Mouse (Mus musculus) liver, adult (tissue): ENCODE data around the gene Cers5.

Experiments used
- GATA4 ChIP-seq: IDR thresholded peaks from 2 replicates; pipeline ENCODE4 v1.6.1; 2014; ENCODE audit warnings: mild to moderate bottlenecking, low read length; ENCODE audit not compliant: insufficient replicate concordance

The Cers5 gene

DNA sequence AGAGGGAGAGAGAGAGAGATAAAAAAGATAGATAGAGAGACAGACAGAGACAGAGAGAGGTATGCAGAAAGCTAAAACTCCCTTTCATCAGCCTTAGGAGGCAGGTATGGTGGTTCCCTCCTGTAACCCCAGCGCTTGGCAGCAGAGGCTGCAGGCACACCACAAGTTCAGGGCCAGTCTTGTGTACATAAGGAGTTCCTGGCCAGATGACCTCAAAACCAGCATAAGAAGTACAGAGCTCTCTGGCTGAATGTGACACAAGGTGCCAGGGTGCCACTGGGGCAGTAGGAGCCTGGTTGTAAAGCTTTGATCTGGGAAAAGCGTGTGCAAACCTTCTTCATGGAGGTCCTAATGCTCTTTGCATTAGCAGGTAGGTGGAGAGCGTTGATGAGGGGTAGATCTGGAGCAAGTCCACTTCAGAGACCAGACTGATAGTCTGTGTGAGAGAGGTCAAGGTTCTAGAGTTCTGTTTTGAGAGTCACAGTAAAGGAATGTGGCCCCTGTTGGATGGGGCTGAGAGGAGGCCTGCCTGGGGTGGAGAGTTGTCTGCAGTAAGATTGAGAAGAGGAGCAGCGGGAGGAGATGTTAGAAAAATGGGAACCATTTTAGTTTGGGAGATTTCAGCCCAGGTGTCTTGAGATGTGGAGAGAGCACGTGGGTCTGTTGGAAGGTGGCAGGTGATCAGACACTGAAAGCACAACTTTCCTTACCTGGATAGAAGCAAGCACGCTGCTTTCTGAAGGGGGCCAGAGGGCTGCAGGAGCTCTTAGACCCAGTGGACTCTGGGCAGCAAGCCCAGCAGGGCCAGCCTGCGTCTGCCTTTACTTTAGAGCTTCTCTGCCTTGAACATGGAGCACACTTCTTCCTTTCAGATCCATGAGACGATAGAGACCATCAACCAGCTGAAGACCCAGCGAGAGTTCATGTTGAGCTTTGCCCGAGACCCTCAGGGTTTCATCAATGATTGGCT is 62.2 kb downstream of the Cers5 start:
- no peak for TF ChIP-seq GATA4

DNA sequence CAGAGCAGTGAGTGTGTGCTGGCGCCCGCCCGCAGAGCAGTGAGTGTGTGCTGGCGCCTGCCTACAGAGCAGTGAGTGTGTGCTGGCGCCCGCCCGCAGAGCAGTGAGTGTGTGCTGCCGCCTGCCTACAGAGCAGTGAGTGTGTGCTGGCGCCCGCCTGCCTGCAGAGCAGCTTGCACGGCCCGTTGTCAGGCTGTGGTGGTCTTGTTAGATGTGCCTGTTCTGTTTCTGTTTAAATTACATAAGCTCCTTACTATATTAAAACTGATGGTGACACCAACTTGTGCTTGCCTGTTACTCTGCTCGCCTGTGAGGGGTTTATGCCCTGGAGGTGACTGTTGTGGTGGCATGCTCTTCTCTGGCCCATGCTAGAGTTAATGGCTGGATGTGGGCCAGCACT is 64.5 kb downstream of the Cers5 start:
- no peak for TF ChIP-seq GATA4

DNA sequence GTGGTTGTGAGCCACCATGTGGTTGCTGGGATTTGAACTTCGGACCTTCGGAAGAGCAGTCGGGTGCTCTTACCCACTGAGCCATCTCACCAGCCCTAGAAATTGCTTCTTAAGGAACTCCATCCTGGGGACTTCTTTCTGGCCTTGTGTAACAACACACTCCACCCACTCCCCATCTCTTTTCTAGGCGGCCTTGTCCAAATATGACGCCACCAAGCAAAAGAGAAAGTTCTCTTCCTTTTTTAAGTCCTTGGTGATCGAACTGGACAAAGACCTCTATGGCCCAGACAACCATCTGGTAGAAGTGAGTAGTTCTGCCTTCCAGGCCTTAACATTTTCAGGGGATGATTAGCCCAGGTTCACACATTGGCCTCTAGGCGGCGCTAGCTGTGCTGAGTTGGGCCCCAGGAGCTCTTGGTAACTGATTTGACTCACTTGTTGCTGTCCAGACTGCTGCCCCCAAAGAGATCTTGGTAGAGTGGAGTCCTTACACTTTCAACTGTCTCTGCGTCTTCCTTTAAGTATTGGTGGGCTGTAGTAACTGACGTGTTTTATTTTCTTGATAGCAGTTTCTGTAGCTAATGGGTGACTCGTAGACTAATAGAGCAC is 67.1 kb downstream of the Cers5 start, which contains the start of gene Gm17349:
Gene Gm17349, minus strand, starts transcription at position 51 of the 609 bp plus-strand sequence.
- no peak for TF ChIP-seq GATA4

DNA sequence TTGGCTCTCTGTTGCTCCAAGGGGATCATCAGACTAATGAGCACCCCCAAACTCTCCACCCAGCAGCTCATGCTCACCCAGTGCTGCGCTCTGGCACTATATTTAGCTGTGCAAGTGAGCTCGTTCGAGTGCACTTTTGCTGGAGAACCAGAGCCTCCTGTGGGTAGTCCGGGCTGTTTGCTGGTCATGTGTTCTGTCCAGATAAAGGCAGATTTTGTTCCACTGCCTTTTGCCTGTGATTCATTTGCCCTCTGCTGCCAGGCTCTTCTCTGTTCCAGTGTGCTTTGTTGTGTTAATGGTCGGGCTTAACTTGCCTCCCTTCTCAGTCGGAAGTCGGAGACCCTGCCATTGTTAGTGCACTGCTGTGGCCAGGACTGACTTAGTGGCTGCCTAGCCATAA is 67.8 kb downstream of the Cers5 start:
- no peak for TF ChIP-seq GATA4

DNA sequence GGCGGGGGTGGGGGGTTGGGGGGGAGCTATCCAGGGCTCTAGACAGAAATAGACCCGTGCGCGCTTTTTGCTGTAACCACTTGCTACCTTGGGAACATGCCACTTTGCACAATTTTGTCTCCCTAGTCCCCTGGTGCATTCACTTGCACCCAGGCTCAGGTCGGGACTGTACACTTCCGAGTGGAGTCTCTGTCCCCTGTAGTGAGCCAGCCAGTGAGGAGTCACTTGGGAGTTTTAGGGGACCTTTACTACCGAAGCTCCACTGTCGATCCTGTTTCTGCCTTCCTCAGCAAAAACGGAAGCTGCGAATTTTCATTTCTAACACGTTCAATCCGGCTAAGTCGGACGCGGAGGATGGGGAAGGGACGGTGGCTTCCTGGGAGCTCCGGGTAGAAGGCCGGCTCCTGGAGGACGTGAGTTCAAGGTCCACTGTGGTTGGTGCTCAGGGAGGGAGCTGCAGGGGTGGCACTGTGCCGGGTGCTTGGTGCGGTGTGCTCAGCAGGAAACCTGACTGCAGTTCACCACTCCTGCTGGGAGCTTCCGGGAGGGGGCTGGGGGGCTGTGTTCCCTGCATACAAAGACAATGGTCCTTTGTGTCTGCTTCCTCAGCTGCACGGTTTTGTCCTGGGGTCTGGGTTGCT is 68.5 kb downstream of the Cers5 start:
- TF ChIP-seq GATA4: no peak

DNA sequence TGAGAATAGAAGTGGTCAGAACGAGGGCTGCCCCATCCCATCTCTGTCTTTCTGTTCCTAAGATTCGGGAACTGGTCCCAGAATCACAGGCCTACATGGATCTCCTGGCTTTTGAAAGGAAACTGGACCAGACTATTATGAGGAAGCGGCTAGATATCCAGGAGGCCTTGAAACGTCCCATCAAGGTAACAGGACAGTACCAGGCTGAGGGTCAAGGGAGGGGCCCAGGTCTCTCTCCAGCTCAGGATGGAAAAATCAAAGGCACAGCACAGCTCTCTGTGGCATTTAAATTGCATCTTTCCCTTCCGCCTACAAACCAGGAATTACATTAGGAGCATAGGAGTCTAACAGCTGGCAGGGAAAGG is 69.0 kb downstream of the Cers5 start:
- TF ChIP-seq GATA4: no peak

DNA sequence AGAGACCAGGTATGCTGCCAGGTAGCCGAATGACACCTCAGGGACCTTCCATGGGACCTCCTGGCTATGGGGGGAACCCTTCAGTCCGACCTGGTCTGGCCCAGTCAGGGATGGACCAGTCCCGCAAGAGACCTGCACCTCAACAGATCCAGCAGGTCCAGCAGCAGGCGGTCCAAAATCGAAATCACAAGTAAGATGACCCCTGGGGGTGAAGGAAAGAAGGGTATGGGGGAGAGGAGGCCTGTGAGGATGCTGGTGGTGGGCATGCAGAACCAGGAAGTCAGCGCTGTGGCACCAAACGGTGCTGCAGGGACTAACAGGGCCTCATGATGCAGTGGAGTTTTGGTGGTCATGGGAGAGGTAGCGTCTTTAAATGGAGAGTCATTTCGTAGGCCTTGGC is 69.6 kb downstream of the Cers5 start:
- TF ChIP-seq GATA4: no peak

DNA sequence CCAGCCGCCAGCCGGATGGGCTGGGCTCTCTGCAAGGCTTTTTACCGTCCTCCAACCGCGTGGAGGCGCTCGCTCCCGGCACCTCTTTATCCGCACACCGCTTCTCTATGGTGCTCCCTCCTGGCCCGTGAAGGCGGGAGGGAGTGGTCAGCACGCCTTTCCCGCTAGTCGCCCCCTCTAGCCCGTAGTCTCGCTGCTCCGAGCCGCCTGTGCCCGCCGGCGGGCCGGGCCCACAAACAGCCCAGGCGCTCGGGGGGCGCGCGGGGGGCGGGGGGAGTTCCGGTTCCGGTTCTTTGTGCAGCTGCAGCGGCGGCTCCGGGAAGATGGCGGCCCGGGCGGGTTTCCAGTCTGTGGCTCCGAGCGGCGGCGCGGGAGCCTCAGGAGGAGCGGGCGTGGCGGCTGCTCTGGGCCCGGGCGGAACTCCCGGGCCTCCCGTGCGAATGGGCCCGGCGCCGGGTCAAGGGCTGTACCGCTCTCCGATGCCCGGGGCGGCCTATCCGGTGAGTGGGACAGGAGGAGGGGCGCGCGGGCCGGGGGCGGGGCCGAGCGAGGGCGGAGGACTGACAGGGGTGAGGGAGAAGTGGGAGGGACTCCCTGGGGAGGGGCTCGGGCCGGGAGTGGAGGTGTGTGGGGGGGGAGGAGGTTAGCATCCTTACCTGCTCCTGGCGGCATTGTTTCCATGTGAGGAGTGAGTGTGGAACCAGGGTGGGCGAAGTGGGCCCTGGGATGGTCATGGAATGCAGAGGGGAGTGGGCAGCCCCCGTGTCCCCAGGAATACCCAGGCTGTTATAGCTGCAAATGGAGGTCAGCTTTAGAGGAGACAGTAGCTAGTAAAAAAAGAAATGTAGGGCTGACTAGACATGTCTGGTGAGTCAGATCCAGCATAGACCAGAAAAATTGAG is 70.4 kb downstream of the Cers5 start, which contains the start of gene Smarcd1:
Gene Smarcd1, plus strand, starts transcription at position 131 of the 902 bp plus-strand sequence.
- TF ChIP-seq GATA4: peak; percentile 34; the same call in 1 of the 2 replicates

DNA sequence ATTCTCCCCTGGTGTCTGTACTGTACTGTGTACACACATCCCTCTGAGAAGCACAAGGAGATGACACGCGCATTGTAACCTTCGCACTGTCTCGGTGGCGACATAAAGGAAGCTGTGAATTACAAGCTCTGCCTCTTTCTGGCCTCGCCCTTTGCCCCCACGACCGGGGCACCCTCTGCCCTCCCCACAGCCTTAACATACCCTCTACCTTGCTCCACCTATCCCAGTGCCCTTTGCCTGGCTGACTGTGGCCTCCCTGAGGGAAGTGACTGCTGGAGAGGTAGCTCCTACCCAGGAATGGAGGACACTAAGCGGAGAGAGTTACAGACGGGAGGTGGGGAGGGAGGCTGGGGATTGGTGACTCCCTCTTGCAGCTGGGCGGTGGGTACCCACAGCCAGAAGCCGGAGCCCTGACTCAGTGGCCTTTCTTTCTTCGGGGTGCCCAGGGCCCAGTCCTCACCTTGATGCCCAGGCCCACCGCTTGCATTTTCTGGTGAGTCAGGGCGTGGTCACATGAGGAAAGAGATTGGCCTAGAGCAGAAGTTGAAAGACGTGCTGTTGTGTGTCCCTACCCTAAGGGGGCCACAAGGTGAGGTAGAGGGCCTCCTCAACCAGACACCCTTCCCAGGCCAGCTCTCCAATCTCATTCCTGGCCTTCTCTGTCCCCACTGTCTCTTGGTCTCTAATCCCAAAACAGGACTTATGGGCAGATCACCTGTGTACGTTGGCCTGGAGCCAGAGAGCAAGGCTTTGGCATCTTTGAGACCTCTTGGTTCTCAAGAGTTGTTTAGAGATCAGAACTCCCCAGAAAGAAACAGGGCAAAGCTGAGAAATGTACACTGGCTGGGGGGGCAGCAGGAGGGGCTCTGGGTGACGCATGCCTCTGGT is 72.2 kb downstream of the Cers5 start:
- no peak for TF ChIP-seq GATA4

DNA sequence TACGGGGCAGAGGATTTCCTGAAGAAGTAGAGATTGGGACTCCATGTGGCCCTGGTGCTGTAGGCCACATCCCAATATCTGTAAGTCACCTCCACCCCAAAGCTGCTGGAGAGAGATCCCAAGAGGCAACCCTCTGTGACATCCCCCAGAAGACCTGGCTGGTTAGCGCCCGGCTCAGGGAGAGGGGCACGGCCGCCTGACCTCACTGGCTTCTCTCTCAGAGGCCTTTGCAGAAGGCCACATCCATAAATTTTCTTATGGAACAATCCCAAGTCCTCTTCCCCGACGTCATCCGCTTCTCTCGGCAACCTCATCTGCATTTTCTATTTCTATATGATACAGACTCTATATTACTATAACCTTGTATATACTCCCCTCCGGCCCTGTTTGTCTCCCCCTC is 73.0 kb downstream of the Cers5 start:
- no peak for TF ChIP-seq GATA4

DNA sequence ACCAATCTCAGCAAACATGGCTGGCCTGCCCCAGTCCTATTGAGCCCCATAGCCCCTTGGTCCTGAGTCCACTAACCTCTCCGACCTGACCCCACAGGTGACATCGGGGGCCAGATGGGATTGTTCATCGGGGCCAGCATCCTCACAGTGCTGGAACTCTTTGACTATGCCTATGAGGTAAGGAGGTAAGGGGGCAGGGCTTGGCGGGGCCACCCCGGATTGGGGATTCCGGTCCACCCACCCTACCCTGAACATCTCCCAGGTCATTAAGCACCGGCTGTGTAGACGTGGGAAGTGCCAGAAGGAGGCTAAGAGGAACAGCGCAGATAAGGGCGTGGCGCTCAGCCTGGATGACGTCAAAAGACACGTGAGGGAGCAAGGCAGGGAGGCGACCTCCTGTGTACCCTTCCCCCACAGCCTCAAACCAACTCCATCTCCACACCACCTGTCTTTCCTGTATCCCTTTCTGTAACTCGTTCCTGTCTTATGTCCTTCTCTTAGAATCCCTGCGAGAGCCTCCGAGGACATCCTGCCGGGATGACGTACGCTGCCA is 74.1 kb downstream of the Cers5 start:
- no peak for TF ChIP-seq GATA4

DNA sequence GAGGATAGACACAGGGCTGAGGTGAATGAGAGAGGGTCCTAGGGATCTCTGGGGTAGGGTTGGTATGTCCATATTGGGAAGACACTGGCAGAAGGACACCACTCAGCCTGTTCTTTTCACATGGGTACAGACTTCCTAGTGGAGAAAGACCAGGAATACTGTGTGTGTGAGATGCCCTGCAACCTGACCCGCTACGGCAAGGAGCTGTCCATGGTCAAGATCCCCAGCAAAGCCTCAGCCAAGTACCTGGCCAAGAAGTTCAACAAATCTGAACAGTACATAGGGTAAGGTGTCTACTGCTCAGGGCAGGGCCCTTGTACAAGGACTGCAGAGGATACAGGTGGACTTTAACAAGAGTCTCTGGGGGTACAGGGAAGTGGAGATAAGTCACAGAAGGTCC is 75.4 kb downstream of the Cers5 start:
- no peak for TF ChIP-seq GATA4

DNA sequence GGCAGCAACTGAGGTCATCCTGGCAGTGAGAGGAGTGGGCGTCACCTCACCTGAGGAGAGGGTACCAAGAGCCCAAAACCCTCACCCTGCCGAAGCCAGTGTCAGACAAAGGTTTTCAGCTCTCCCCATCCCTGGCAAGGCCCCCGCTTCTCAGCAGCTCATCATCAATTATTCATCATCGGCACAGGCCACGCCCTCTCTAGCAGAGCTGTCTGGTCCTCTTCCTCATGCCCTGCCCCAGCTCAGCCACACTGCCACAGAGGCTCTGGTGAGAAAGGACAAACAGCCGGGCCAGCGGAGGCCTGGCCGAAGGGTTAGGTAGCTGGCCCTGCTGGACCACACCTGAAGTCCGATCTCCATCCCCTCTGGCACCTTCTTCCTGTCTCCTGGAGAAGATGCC is 80.7 kb downstream of the Cers5 start:
- no peak for TF ChIP-seq GATA4
